Mouse (Mus musculus): Measurements from ENCODE around the gene Nfix.

The Nfix gene

DNA sequence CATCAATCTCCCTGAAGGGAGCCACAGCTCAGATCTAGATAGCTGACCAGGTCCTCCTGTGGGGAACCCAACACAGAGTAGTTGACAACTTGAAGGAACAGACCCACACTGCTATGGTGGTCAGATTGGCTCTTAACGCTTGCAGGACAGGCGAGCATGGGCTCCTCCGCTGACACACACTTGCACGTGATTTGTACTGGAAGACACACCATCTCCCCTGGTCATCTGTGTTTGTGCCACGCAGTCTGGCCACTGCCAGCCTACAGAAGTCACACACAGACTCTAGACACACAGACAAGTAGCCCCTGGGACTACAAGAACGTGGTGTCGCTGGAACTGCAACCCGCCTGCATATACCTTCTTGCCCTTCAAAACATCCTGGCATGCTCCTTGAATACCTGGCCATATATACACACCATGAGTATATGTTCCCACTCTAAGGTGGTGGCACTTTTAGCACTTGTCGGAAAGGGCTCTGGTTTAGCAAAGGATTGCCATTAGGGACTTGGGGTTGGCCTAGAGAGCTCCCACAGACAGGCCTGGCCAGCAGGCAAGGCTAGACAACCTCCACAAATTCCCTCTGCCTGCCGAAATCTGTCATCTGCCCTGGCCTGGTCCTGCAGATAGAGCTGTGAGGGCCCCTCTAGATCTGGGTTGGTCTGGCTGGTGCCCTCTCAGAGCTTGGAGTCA, 1.6 kb downstream of the Nfix start:
- intact Hi-C loops (cut with DNase I), result no loop called here

DNA sequence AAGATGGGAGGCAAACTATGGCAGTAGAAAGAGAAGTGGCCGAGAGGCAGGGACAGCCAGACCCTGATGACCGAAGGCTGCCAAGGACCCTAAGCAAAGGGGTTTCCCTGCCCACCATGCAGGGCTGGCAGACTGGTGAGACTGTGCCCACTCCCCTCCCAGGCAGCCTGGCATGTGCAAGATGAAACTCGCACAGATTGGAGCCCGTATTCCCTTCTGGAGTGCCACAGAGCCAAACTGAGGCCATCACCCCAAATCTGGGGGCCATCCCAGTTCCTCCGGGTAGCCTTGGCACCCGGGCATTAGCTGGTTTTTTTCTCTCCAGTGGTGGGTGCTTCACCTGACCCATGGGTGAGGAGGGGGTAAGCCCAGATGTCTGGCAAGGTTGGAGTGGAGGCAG, 2.2 kb downstream of the Nfix start:
- intact Hi-C loops (cut with DNase I), result no loop called here

DNA sequence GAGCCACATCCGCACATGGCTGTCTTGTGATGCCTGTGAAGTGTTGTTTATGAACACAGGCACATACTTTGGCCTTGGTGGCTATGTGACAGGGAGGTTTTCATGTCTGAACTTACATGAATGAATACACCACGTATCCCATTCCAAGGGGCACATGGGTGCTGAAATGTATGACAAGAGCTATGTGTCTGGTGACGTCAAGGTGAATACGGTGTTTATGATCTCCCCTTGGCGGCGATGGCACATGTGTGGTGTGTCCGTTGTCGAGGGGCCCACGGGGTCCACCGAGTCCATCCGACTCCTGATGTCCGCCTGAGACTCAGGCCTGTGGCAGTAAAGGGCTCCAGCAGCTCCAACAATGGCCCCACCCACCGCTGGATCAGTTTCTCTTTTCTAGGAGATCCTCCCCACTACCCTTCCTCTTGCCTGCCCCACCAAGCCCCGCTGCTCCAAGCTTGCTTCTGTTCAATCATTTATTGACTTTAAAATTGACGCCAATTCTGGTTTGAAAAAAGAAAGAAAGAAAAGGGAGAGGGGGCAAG, 2.8 kb downstream of the Nfix start:
- intact Hi-C loops (cut with DNase I), result no loop called here

DNA sequence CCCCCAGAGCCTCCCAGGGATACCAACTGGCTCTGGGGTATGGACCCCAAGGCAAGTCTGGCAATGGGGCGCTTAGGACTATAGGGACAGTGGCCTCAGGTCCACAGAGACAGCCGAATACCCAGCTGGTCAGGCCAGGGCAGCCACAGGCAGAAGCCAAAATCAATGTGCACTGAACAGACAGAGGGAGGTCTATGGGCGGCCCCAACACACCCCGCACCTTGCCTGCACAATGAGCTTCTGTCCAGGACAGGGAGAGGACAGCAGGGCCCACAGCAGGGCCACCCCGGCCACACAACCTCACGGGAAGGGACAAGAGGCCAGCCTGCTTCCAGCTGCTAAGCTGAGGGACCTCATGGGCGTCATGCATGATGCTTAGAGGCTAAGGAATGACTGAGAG, 5.7 kb downstream of the Nfix start:
- intact Hi-C loops (cut with DNase I), result no loop called here

DNA sequence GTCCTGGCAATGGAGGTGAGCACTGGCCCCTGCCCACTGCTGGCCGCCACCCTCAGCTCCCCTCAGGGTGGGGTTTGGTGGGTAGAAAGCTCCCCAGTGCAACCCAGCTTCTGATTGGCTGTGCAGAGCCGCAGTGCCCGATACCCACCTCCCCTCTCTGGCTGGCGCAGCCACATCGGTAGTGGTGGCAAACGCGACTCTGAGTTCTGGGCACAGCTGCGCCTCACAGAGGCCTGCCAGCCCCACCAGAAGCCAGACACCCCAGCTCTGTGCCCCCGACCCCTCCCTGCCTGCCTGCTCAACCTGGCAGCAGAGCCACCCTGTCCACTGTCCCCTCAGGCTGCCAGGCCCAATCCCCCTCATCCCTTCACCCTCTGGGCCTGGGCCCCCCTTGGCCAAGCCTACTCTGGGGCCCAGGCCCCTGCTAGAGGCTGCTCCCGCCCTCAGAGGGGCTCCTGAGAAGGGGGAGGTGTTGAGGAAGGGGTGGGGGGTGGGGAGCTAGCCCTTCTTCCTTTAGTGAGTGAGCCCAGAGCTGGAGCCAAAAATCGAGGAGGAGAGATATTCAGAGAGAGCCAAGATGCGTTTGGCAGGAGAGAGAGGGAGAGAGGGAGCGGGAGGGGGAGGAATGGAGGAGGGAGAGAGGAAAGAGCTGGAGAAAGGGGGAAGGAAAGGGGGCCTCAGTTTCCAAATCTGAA, 6.2 kb downstream of the Nfix start:
- intact Hi-C loops (cut with DNase I), result no loop called here

DNA sequence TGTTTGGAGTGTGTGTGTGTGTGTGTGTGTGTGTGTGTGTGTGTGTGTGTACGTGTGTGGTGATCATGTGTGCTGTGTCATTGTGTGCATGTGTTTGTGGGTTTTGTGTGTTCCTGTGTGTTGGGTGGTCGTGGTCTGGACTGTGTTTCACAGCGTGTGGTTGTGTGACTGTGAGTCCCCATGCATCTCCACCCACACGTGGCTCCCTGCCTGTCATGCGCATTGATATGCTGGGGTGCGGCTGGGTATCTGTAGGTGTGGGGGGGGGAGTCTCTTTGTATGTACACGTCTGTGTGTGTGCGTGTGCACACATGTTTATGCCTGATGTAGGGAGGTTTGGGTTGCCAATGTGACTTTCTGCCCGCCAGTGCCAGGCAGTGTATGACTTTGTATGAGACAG, 7.0 kb downstream of the Nfix start:
- intact Hi-C loops (cut with DNase I), result no loop called here

DNA sequence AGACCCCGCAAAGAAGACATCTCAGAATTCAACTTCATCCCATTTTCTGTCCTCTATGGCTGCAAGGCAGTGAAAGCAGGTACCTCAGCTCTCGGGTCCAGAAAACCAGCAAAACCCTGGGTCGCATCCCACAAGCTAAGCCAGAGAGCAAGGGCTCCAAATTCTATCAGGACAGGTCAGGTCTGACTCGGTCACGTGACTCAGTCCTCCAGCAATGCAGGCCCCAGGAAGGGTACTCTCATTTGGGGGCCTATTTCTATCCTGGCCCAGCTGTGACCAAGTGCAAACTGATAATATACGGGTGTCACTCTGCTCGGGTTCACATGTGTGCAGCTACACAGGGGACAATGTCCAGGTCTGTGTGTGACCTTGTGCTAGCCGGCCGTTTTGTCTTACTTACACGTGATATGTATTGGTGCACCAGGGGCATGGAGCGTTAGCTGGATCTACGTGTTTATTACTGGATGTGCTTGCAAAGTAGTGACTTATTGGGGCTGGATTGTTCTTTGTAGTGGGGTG, 7.7 kb downstream of the Nfix start:
- intact Hi-C loops (cut with DNase I), result no loop called here

DNA sequence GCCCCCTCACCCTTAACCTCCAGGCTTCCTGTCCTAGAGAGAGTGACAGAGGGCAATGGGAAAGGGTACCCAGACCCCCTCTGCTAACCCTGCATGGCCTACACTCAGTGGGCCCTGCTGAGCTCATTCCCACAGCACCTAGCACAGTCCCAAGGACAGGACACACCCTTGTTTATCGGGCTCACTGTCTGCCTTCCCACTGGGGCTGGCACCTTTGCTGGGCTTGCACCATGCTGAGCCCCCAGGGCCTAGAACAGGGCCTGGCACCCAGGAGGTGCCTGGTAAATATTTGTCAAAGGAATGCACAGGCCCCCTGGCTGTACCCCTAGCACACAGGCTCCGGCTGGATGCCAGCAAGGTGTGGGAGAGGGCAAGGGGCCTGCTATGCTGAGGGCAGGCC, 9.6 kb downstream of the Nfix start:
- intact Hi-C loops (cut with DNase I), result no loop called here

DNA sequence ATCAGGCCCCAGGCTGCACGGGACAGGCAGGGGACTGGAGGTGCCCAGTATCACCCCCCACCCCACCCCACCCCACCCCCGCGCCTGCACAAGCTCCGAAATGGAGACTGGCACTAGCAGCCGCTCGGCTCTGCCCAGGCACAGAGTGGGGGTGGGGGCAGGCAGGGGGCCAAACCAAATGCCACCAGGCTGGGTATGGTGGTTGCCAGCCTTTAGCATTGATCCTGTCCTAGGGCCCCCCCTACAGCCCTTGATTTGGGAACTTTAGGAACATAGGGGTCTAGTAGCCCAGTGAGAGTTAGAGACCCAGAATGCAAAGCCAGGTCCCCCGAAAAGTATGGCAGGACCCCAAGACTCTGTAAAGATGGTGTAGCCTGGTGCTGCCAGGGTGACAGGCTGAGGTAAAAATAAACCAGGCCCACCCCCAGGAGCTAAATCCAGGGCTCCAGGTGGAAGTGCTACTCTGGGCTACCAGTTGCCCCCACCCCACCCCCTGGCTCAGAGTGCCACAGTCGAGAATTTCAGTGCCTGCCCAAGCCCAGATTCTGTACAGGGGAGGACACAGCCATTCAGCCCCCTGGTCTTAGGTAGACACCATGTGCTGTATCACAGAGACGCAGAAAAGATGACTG, 10.2 kb downstream of the Nfix start:
- intact Hi-C loops (cut with DNase I), result no loop called here

DNA sequence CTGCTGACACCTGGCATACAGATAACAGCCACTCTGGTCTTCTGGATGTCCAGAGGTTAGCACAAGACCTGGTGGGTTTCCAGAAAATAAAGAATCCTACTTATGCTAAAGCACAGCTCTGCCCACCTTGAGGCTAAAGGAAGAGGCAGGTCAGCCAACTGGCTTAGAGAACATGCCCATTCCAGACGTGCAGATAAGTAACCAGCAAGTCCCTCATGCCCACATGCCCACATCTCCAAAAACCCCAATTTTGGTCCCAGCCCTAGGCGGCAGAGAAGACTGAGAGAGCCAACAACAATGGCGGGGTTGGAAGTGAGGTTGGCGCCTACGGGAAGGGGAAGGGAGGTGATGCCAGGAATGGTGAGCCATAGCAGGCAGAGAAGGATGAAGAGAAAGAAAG, 10.8 kb downstream of the Nfix start:
- intact Hi-C loops (cut with DNase I), result no loop called here

DNA sequence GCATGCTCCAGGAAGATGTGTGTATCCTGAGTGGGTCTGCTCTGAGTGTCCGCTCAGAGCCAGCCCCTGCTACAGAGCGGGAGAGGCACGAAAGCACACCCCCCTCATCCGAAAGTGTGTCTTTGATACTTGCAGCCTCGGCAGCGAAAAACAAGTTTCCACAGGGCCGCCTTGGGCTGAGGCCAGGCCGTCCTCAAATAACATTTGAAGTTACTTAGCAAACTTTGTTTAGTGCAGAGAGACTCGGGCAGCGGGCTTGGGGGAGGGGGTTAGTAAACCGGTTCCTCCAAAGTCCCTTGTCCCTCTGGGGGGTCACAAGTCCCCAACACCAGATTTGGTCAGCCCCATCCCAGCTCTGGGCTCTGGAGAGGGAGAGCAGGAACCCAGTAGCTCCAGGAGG, 11.2 kb downstream of the Nfix start:
- intact Hi-C loops (cut with DNase I), result no loop called here

DNA sequence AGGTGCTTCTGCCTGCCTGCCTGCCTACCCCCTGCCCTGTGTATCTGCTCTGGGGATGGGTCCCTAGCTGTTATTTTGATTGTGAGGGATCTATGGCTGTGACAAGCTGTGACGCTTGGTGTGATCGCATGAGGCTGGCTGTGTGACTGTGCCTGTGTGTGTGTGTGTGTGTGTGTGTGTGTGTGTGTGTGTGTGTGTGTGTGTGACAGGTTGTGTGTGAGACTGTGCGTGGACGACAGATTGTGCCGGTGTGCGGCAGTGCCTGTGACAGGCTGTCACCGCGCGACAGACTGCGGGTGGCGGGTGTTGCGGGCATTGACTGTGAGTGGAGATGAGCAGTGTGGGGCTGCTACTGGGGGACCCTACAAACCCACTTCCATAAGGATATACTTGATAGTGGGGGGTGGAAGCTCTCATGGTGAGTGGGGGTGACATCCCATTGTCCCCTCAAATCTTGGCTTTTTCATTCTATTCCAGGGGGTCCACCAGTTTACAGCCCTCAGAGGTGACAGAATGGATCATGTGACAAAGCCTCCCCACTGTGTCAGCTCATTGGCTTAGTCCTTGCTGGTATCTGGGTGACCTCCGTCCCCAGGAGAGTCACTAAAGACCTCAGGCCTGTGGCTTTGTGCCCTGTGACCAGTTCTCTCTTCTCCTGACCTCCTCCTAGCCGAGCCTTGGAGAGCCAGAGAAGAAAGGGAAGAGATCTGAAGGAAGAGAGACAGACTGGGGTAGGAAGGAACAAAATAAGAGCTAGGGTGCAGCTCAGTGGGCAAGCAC, 12.4 kb downstream of the Nfix start:
- intact Hi-C loops (cut with DNase I), result no loop called here

DNA sequence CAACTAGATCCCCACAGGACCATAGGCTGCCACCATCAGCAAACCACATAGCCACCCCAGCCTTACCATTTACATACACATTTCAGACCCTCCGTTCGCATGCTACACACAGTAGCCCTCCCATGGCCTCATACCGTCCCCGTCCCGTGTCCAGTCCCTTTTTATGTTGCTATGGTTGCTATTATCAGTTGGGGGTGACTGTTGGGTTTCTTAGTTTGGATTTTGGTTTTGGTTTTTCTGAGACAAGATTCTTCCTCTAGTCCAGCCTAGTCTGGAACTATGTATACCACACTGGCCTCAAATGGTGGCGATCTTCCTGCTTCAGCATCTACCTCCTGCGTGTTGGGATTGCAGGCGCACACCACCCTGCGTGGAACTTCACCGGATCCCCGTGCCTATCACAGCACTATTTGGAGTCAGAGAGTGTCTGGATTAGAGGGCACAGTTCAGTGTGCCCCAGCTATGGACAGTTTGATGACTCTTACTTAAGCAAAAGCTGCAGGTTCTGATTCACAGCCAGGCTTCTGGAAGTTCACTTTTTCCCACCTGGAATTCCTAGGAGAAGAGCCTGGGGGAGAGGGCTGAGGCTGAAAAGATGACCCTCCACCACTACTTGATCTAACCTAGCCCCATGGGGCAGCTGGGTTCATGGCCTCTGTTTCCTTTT, 13.2 kb downstream of the Nfix start:
- intact Hi-C loops (cut with DNase I), result no loop called here

DNA sequence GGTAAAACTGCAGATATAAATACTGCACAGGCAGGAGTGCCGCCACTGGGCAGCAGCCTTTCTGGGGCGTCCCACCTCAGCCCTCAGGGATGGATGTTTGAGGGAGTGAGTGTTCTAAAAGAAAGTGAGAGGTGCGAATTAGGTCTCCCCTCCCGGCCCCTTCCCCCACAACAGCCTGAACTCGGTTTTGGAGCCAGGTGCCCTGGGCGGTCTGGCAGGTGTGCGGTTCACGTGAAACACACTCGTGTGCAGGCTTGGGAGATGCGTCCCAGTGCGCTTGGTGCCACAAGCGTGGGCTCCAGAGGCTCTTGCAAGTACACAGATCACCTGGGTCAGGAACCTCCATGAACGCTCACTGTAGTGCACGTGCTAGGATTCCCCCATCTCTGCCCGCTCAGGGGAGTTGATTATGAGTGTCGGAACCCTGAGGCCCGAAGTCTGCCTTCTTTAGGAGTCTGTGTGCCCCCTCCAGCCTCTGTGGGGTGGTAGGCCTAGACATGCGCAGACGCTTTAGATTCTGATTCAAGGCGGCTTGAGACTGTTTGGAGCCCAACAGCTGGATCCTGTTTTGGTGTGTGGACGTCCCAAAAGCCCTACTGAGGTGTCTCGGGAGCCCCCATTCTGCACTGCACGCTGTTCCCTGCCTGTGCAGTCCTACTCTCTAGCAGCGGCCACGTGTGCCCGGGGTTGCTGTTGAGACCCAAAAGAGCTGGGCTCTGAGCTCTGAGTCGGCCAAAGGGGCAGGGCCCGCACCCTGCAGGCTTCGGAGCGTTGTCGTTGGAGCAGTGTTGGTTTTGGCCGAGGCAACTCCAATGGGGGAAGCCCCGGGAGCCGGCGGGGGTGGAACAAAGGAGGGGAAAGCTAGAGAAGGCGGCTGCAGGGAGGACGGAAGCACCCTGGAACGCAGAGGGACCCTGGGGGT, 14.1 kb downstream of the Nfix start:
- intact Hi-C loops (cut with DNase I), result no loop called here

DNA sequence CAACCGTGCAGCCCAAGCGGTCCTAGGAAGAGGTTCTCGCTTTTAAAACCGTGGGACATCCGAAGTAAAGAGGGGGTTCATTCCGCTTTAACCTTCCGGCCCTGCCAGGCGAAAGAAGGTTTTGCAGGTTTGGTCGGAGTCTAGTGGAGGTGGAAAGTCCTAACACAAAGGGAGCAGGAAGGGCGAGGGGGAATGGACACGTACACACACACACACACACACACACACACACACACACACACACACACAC, 14.7 kb downstream of the Nfix start:
- intact Hi-C loops (cut with DNase I), result no loop called here

DNA sequence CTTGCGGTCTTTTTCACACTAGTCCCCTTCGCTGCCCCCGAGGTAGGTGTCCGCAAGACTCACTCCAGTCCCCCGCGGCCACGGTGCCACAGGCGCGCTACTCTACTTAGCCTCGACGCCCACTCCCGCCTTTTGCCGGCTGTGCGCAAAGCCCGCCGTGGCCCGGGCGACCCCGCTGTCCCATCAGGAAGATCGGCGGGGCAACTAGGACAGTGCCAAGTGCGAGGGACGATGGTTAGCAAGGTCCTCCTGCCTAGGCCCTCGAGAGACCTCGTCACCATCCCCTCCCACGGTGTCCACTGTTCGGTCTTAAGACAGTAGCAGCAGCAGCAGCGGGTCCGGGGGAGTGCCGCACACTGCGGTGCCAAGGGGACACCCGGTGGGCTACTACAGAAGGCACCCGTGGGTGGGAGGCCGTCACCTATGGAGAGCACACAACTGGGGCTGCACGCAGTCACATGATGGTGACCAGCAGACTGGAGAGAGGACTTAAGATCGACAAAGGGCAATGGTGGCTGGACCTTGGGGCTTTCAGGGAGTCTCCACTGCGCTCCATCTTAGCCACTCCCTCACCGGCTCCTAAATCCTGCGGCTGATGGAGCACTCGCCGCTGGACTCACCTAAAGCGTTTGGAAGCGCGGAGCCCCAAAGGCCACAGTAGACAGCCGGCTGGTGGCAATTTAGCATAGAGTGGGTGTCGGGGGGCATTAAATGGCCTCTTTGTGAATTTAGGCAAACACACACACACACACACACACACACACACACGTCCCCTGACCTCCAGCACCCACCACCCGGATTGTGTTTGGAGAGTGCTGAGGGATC, 15.3 kb downstream of the Nfix start:
- intact Hi-C loops (cut with DNase I), result no loop called here

DNA sequence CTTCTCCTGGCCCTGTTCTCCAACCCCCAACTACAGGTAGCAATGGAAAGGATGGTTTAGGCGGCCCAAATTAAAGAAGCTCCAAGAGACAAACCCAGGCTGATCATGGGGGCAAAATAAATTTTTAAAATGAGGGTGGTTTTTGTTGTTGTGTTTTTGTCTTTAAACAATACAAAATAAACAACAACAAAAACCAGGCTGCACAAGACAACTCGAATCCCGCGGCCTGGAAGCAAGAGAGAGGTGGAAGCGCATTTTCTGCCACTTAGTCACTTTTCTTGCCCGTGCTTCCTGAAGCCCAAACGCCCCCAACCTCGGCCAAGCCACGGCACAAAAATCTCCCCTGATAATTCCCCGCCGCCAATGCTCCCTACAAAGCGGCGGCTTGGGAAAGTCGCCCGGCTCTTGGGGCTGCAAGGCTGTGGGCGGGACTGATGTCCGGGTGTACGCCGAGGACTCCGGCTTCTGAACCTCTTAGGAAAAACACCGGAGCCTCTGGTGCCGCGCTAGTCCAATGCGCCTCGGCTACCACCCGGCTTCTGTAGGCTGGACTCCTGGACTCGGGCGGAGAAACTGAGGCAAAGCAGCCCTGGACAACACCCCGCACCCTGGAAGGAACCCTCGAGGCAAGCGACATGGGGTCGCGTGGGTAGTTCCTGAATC, 16.1 kb downstream of the Nfix start:
- intact Hi-C loops (cut with DNase I), result no loop called here

DNA sequence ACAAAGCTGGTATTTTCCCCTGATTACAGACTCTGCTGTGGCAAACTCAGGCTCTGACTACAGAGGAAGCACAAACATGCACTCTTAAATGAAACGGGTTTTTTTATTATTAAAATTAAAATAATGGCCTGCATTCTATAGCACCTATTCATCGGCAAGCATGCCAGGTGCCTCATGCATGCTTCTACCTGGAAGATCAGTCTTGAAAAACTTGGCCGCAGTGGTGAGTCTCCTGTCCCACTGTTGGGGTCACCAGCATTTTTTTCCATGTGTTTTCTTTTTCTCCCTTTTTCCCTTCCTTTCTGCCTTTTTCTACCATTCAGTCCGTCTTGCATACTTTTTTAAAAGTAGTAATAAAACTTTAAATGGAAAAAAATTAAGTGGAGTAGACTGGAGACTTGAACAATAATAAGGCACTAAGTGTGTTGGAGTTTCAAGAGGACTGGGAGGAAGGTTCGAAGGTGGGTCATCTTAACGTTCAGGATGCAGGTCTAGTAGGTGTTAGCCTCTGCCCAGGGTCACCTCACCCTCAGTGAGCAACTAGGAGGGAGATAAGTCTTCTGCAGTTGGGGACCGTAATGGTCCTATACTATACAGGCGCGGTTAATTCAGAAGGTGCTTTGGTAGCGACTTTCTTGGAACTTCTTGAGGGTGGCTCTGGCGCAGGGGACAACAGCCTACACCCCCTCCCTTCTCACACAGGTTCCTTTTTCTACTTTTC, 16.8 kb downstream of the Nfix start:
- intact Hi-C loops (cut with DNase I), result no loop called here

All from adrenal gland (tissue).